Mouse (Mus musculus) C2C12 (cell line): ENCODE results near the gene Mobp.

Experiments
- CTCF ChIP-seq: IDR thresholded peaks from one replicate; pipeline ENCODE4 v1.5.1; 2011; ENCODE audit not compliant: control insufficient read depth, insufficient read depth, insufficient read length
- MYOG ChIP-seq: IDR thresholded peaks from one replicate; pipeline ENCODE4 v1.6.1; 2011; ENCODE audit not compliant: control insufficient read depth, insufficient read length; ENCODE audit errors: extremely low read depth
- USF1 ChIP-seq: IDR thresholded peaks from one replicate; pipeline ENCODE4 v1.6.1; 2011; ENCODE audit warnings: low read depth, mild to moderate bottlenecking, control low read depth, moderate library complexity

DNA sequence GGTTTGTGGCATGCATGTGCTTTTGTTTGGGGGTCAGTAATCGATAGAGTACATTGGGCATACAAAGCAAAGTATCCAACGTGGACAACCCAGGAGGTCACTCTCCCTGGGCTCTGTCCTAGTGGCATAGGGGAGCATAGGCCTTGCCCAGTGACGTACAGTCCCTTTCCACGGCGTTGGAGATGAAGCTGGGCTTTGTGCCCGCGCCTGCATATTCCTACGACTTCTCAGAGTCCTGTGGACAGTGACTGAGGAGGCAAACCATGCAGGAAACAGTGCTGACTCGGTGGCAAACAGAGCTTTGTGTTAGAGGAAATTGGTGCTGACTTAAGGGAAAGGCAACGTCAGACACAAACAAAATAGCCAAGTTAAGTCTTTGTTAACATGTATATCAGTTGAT is 20.2 kb upstream of the Mobp start:
- TF ChIP-seq CTCF (no peak), USF1 (no peak), MYOG (no peak)
